Mouse (Mus musculus) 3134 (cell line): ENCODE measurements around the gene Smarce1.

Source experiments
- DNase-seq: peaks from one replicate; pipeline ENCODE4 v3.0.0-alpha.2; 2011; ENCODE audit warnings: low spot score; ENCODE audit not compliant: insufficient read length; ENCODE audit errors: extremely low read depth

The Smarce1 gene

DNA sequence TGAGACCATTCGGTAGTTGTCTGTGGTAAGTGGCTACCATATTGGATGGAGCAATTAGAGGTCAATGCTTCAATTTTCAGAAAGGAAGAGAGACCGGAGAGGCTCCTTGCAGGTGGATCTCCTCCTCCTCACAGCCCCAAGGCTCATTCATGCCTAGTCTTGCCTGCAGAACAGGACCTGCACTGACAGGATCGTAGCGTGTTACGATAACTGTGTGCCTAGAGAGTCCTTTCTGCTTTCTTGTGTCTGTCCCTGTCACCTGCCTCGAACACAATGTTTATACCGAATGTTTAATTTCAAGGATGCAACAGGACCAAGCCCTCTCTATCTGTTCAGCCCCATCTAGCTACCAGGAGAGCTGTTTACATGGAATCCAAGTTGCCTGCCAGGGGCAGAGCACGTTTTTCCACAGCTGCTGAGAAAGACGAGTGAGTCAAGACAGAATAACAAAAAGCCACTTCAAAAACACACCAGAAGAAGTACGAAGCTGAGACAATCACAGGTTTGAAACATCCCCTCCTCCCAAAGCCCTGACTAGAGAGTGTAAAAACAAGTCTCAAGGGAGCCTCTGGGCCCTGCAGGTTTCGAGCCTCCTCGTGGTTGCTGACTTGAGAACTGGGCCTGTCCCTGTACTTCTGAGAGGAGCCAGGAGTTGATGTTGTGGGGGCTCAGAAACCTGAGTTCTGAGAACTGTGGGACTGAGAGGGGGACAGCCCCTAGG, 60.1 kb downstream of the Smarce1 start:
- no peak for DNase-seq

DNA sequence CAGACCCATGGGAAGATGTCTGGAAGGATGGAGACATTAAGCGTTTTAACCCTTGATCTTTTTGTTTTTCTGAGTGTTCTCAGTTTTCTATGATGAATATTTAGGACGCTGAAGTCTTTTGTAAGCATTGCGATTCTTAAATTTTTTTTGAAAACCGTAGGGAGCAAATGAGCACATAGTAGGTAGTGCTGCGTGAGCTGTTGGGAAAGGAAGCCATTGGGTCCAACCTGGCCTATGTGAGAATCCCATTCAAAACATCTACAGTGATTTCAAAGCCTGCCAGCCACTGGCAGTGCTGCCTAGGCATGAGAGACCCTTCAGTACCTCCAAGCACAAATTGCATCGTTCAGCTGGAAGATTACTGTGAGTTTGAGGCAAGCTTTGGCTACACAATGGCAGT, 60.8 kb downstream of the Smarce1 start:
- DNase-seq = no peak

DNA sequence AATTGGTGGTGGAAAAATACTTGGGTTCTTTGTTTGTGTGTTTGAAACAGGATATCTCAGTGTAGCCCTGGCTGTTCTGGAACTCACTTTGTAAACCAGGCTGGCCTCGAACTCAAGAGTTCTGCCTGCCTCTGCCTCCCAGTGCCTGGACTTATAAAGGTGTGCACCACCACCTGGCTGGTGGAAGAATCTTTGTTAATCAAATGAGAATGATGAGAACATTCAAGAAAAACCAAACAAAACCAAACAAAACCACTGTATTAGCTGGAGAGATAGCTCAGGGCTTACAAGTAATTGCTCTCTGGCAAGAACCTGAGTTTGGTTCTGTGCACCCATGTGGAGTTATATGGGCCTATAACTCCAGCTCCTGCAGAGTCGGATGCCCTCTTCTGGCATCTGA, 61.4 kb downstream of the Smarce1 start:
- DNase-seq = no peak

DNA sequence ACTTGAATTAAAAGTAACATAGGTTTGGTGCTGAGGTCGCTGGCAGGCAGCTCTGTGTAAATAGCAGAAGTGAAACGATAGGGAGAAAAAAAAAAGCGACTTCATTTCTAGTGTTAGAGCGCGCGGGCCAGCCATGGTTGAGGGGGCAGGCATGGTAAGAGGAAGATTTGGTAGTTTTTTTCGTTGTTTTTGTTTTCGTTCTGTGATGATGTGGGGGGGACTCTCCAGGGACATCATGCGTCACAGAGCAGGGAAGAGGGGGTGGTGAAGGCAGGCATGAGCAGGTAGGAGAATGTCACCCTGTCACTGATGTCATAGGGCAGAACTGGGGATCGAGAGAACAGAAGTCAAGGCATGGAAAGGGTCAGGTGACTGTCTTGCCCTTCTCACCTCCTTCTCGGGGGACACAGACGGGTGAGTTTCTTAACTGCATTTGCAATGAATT, 62.8 kb downstream of the Smarce1 start:
- no peak for DNase-seq

DNA sequence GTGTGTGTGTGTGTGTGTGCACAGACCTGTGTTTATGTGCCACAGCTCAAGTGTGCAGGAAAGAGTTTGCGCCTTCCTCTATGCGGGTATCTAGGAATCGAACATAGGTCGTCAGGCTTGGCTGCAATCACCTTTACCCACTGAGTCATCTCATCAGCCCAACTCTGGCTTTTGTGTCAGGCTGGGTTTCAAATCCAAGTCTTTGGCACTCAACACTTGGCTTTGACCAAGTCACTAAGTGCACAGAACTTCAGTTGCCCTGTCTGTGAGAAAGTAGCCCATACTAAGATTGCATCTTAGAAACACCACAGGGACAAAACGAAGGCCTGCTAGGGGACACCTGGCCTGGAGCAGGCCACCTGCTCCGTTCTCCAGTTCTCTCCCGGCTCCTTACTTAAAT, 63.2 kb downstream of the Smarce1 start:
- no peak for DNase-seq

DNA sequence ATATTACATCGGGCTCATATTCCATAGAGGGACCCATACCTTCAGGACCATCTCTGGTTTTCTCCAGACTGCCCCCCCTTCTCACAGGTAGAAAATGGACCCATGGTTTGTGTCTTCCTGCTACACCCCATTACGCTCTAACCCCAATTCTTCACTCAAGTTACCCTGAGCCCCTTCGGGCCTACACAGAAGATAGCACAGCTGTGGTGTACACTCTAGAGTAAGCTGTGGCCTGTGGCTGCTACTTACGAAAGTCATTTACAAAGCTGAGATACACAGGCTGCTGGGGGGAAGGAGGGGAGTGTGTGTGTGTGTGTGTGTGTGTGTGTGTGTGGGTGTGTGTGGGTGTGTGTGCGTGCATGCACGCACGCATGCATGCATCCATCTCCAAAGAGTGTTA, 64.6 kb downstream of the Smarce1 start:
- no peak for DNase-seq

DNA sequence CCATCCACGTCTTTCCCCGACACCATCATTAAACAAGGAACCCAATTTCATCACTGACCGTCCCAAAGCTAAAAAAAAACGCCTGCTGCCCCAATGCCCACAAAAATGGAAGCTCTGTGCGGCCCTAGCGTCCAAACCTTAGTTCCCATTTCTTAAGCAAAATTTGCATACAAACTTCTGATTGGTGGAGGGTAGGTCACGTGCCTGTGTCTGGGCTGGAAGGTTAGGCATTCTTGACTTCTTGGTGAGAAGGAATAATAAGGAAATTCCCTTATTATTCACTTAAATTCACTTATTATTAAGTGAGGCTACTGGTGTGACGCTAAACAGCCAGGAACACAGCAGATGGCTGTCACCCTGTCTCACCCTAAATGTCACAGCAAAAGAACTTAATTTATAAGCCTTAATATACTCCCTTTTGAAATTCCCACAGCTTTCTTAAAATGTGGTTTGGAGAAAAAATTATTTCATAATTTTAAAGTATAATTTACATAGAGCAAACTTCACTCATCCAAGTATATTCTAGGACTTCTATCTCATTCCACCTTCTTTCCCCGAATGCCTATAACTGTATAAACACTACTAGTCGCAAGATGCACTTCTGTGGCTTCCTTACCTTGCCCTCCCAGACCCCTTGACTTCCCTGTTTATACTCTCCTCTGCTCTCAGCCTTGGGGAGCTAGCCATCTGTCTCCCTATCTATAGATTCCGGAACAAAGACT, 65.6 kb downstream of the Smarce1 start:
- no peak for DNase-seq

DNA sequence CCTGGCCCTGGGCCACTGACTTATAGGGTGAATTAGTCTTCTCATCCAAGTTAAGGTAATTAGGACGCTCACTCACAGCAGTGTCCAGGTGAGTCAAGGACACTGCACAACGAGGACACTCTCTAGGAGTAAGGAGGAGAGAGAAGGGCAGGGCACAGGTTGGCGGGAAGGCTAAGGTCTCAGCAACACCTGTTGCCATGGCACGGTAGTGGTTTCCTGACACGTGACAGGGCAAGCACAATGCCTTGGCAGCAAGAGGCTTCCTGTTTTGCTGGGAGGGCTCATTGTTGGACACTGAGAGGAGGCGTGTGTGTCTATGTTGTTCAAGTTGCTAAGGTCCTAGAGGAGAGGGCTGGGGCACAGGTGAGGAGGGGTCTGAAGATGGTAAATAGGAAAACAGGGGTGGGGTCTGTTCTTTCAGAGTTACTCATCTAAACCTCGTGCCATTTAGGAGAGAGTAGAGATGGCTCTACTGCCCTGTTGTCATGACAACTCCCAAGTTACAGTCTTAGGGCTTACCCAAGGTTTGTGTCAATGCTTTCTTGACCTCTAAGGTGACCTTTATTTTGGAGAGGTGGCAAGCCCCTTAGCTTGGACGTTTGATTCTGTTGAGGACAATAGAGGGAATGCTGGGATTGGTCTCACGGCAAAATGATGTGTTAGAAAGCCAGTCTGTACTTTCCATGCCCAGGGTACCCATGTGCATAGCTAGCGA, 67.7 kb downstream of the Smarce1 start:
- no peak for DNase-seq

DNA sequence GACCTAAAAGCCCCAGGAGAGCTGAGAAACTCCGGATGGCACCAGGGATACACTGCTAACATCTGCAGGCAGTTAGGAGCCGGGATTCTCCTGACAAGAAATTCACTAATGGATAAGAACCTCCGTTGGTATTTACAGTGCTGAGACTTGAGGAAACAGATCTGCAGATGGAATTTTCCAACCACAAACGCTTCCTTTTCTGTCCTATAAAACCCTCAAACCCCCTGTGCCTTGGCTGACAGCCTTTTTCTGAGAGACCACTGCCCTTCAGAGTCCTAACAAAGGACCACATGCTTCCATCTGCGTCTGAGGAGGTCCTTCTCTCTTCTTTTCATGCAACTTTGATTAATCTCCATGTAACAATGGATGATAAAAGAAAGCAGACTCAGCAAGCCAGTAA, 69.2 kb downstream of the Smarce1 start:
- DNase-seq = no peak

DNA sequence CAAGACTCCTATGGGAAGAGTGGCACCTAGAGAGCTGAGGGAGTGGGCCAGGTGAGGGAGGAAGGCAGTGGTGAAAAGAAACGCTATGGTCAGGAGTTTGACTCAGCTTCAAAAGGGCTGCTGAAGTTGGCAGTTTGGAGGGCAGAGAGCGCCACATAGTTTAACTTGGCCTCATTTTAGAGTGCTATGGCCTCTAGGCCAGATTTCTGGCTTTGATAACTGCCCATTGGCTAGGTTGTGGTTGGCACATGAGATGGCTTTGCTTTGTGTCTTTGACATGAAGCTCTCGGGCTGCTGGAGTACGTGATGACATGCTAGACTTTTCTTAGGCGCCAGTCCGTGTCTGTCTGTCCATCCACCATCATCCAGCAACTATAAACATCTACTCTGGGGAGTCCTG, 70.6 kb downstream of the Smarce1 start:
- DNase-seq = no peak
